Mouse (Mus musculus) adrenal gland, adult 10 weeks (tissue): ENCODE data around the gene Myh11. TPM values are rescaled to one million over a fixed set of nuclear protein-coding genes. Genes with fewer than 3 reads are reported as not detected.

Experiments
- polyA plus RNA-seq: library from polyadenylated mRNA; stranded (reverse); fragments of 350-450 nt; fragmentation: Illumina TruSeq; extraction: RNeasy Lipid Tissue Mini Kit (QIAGEN cat#74804); gene quantifications from one replicate; pipeline ENCODE4 v1.2.3, GENCODE M21; 2014; ENCODE audit warnings: low read depth, low replicate concordance

Gene Myh11
- 3.1 TPM for polyA plus RNA-seq

GRCm38 (mm10) chr16:14291223-14291622 lies at the start of gene Myh11:
Gene Myh11 (minus strand): TSS chr16:14291372.

DNA sequence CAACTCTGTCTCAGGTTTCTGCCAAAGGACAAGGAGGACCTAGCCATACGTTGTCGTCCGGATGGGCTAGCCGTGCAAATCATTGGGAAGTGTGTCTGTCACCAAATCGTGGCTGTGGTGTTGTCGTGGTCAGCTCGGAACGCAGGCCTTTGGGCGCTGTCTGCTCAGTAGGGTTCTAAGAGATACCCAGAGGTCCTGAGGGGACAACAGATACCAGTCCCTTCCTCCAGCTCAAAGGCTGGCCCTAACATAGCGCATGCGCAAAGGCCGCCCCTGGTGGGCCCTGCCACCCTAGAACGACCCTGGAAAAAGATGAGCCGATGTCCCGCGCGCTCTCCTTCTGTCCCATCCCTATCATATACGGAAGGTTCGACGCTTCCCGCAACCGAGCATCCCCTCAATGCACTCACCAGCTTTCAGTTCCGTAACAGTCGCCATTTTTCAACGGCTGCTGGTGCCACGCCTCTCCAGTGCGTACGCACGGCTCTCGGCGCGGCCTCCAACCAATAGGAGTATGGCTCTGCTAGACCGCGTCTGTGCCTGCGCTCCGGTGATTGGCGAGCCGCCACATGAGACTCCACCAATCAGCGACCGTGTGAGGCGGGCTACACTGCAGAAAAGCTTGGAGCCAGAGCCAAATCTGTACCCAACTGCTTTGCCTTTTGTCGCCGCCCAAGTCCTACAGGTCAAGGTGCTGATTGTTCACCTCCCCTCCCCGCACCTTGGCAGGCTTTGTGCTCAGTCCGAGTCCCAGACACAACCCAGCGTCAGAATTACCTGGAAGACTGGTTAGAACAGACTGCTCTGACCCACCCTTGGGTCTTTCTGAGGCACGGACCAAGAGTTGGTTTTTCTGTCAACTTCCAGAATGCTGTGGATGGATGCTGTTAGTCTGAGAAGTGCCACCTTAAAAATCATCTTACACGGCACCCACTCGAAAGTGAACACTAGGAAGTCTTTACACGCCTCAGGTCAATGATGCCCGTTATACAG lies 26.0 kb upstream of the Myh11 start, which contains the start of gene Fopnl:
Gene Fopnl (minus strand): TSS at position 522 of the 993 bp plus-strand sequence.

GRCm38 (mm10) chr16:14162988-14163416 lies 128.2 kb downstream of the Myh11 start, which contains the start of the genes Nde1 and Marf1:
Gene Nde1 (plus strand): TSS chr16:14163275.
Gene Marf1 (minus strand): TSS chr16:14163351.

Other genes with a start within 250 kb of the Myh11 start
- 21.3 TPM for gene Nde1, start 128.1 kb downstream of the Myh11 start, polyA plus RNA-seq
- 124 TPM for gene Marf1, start 128.0 kb downstream of the Myh11 start, polyA plus RNA-seq
- gene Fopnl, start 26.0 kb upstream of the Myh11 start, polyA plus RNA-seq: 128 TPM
- gene Abcc1, start 70.2 kb upstream of the Myh11 start, polyA plus RNA-seq: 8.3 TPM